24 mouse cellular contexts compared by ENCODE assay signal in genomic region chr16:4537616-4538358, GRCm38 (mm10). TPM values are rescaled to one million over a fixed set of nuclear protein-coding genes. Genes with fewer than 3 reads are reported as not detected.
DNase-seq lines count a peak whose midpoint lies in the region; ATAC-seq and TF ChIP-seq lines count a peak whose summit lies in the region.
"Had no signal": no experiment of that assay in that cellular context is flagged by ENCODE, and none has a peak within 500 bp of the region (broad histone marks: within the 10 kb centered on the region; RNA-seq: fewer than 3 reads in every experiment).

No protein-coding gene starts in this region.

- H3K36me3 ChIP-seq in embryonic facial prominence, embryonic 13.5 days = no peaks in the 10 kb centered on the region
- 0 out of 2 replicates have a peak, but pooled peaks cover 2% of the 10 kb centered on the region for H3K36me3 ChIP-seq in embryonic facial prominence, embryonic 10.5 days (replicated peaks)
- H3K36me3 ChIP-seq in heart, embryonic 11.5 days (ENCODE audit: control insufficient read depth, insufficient read depth, low read length) = no peaks in the 10 kb centered on the region
- H3K36me3 ChIP-seq in MEL (ENCODE audit: control insufficient read depth in 1 of 2, insufficient read depth in 2 of 2, low read length in 2 of 2) (peaks cover 0 to 4% of the 10 kb centered on the region in 2 experiments; a peak in 2 of 4 replicates), macrophage (ENCODE audit: inconsistent target) (no peaks in the 10 kb centered on the region)
- H3K36me3 ChIP-seq: hindbrain, embryonic 13.5 days; lung, embryonic 15.5 days had no signal

- 0 out of 2 replicates have a peak overlapping the region, but pooled peaks have one; percentile 3 for H3K9ac ChIP-seq in embryonic facial prominence, embryonic 13.5 days
- no peak overlapping the region for H3K9ac ChIP-seq in heart, embryonic 11.5 days (ENCODE audit: low read depth, low read length)
- H3K9ac ChIP-seq in MEL (ENCODE audit: control insufficient read depth, low read depth, low read length, poor library complexity, severe bottlenecking) = no peak overlapping the region
- H3K9ac ChIP-seq: hindbrain, embryonic 13.5 days; liver, embryonic 14.5 days; lung, embryonic 15.5 days had no signal

- no peak for TF ChIP-seq POLR2A in MEL (IDR thresholded peaks at IDR 0.05; ENCODE audit: control insufficient read depth in 1 of 2, insufficient read depth in 1 of 2, low read depth in 1 of 2, low read length in 2 of 2, poor library complexity in 1 of 2)

- no peak for TF ChIP-seq EP300 in MEL (IDR thresholded peaks at IDR 0.05; ENCODE audit: low read depth in 1 of 2, low read length in 2 of 2)

- no peak overlapping the region for H3K4me2 ChIP-seq in embryonic facial prominence, embryonic 13.5 days
- H3K4me2 ChIP-seq in heart, embryonic 11.5 days = no peak overlapping the region
- H3K4me2 ChIP-seq: hindbrain, embryonic 13.5 days; lung, embryonic 15.5 days; midbrain, embryonic 11.5 days had no signal

- H3K9me3 ChIP-seq in embryonic facial prominence, embryonic 13.5 days = no peaks in the 10 kb centered on the region
- H3K9me3 ChIP-seq in embryonic facial prominence, embryonic 10.5 days = 0 out of 2 replicates have a peak, but pooled peaks cover 4% of the 10 kb centered on the region
- no peaks in the 10 kb centered on the region for H3K9me3 ChIP-seq in heart, embryonic 11.5 days (replicated peaks; ENCODE audit: control insufficient read depth, low read length)
- no peaks in the 10 kb centered on the region for H3K9me3 ChIP-seq in MEL (replicated peaks; ENCODE audit: insufficient read depth, low read length)
- H3K9me3 ChIP-seq: G1E; hindbrain, embryonic 13.5 days; lung, embryonic 15.5 days had no signal

- H3K27ac ChIP-seq in embryonic facial prominence, embryonic 13.5 days = 0 out of 2 replicates have a peak overlapping the region, but pooled peaks have one; percentile 22
- no peak overlapping the region for H3K27ac ChIP-seq in embryonic facial prominence, embryonic 10.5 days (replicated peaks)
- H3K27ac ChIP-seq in heart, embryonic 11.5 days (ENCODE audit: low read depth, low read length) = 0 out of 2 replicates have a peak overlapping the region, but pooled peaks have one; percentile 7
- no peak overlapping the region for H3K27ac ChIP-seq in MEL (ENCODE audit: control insufficient read depth, low read depth, low read length)
- peak overlapping the region; percentile 60 for H3K27ac ChIP-seq in macrophage
- H3K27ac ChIP-seq: hindbrain, embryonic 13.5 days; left cerebral cortex, adult 2 months; liver, embryonic 14.5 days; lung, embryonic 15.5 days had no signal

- H3K4me3 ChIP-seq in embryonic facial prominence, embryonic 13.5 days = no peak overlapping the region
- no peak overlapping the region for H3K4me3 ChIP-seq in embryonic facial prominence, embryonic 10.5 days
- no peak overlapping the region for H3K4me3 ChIP-seq in heart, embryonic 11.5 days (ENCODE audit: low read depth, low read length)
- H3K4me3 ChIP-seq in MEL (ENCODE audit: control insufficient read depth in 1 of 2, insufficient read depth in 1 of 2, low read depth in 2 of 2, low read length in 2 of 2) (no peak overlapping the region), macrophage (ENCODE audit: inconsistent target) (no peak overlapping the region)
- H3K4me3 ChIP-seq: hindbrain, embryonic 13.5 days; left cerebral cortex, adult 2 months; lung, embryonic 15.5 days had no signal

- no peak for ATAC-seq in embryonic facial prominence, embryonic 13.5 days (ENCODE audit: insufficient number of reproducible peaks, insufficient read depth, low FRiP score, low TSS enrichment, low read depth)
- no peak for ATAC-seq in heart, embryonic 11.5 days (replicated peaks; ENCODE audit: insufficient number of reproducible peaks, low FRiP score, low TSS enrichment)
- ATAC-seq: forebrain, embryonic 16.5 days had no signal

- no peak for TF ChIP-seq RAD21 in MEL (IDR thresholded peaks at IDR 0.05; ENCODE audit: low read depth, low read length)

- H3K79me2 ChIP-seq in MEL (ENCODE audit: control insufficient read depth, insufficient read depth, low read length, poor library complexity) (peaks cover 1% of the 10 kb centered on the region; the same call in 1 of the 2 replicates), macrophage (ENCODE audit: inconsistent target) (no peaks in the 10 kb centered on the region)

- peaks cover 23% of the 10 kb centered on the region for H3K4me1 ChIP-seq in embryonic facial prominence, embryonic 13.5 days
- H3K4me1 ChIP-seq in embryonic facial prominence, embryonic 10.5 days = peaks cover 10% of the 10 kb centered on the region; the same call in 1 of the 2 replicates
- H3K4me1 ChIP-seq in heart, embryonic 11.5 days (ENCODE audit: control insufficient read depth, insufficient read depth, low read length) = peaks cover 10% of the 10 kb centered on the region
- H3K4me1 ChIP-seq in MEL (ENCODE audit: control insufficient read depth in 1 of 2, insufficient read depth in 2 of 2, low read length in 2 of 2) = peaks cover 2 to 17% of the 10 kb centered on the region in 2 experiments; a peak in 3 of 4 replicates

- intact Hi-C loops in heart, postnatal 14 days (cut with DNase I) = no loop called here

- H3K27me3 ChIP-seq in embryonic facial prominence, embryonic 13.5 days = no peaks in the 10 kb centered on the region
- no peaks in the 10 kb centered on the region for H3K27me3 ChIP-seq in embryonic facial prominence, embryonic 10.5 days (replicated peaks; ENCODE audit: low read depth, poor library complexity, severe bottlenecking)
- H3K27me3 ChIP-seq in heart, embryonic 11.5 days (ENCODE audit: control insufficient read depth, insufficient read depth, low read length) = no peaks in the 10 kb centered on the region
- H3K27me3 ChIP-seq in MEL (ENCODE audit: control insufficient read depth in 1 of 2, insufficient read depth in 2 of 2, low read length in 2 of 2) = no peaks in the 10 kb centered on the region
- H3K27me3 ChIP-seq: hindbrain, embryonic 13.5 days; lung, embryonic 15.5 days had no signal

- no peak for DNase-seq in embryonic facial prominence, embryonic 10.5 days (ENCODE audit: low spot score)
- DNase-seq in heart, postnatal 14 days = no peak
- peak; percentile 52 for DNase-seq in MEL (ENCODE audit: low read depth, low spot score)
- no peak for DNase-seq in thymus, postnatal 10 days (ENCODE audit: low spot score in 2 of 2)
- no peak for DNase-seq in adipocyte (ENCODE audit: low spot score)
- DNase-seq: adrenal gland, postnatal 36 days; cerebellum, adult 2 months; kidney, adult 9 months; kidney, postnatal 25 days; layer of hippocampus, adult 9-11 months; lung, postnatal 4 days; retina, postnatal 1 day; right cerebral cortex, postnatal 4 days; thymus, postnatal 14 days had no signal

- 47% methylated on average over 3 of the region's 3 CpGs for WGBS in embryonic facial prominence, embryonic 13.5 days
- WGBS in embryonic facial prominence, embryonic 10.5 days = 64% methylated on average over 3 of the region's 3 CpGs
- WGBS in heart, embryonic 11.5 days (ENCODE audit: insufficient replicate concordance) = 35% methylated on average over 3 of the region's 3 CpGs
- WGBS in macrophage (ENCODE audit: missing documents) = 11% methylated on average over 3 of the region's 3 CpGs

- TF ChIP-seq CTCF in MEL (IDR thresholded peaks at IDR 0.05 in 2 of 3, conservative IDR thresholded peaks at IDR 0.05 in 1 of 3; ENCODE audit: control insufficient read depth in 1 of 3, insufficient read depth in 1 of 3, low read depth in 2 of 3, low read length in 3 of 3, poor library complexity in 1 of 3, severe bottlenecking in 1 of 3) = no peak

RNA-seq across cellular contexts. Expression of gene Srl, which starts 3.8 kb away (rescaled TPM):
- 19.4 and 21.1 TPM in 2 replicates for polyA plus RNA-seq in embryonic facial prominence, embryonic 13.5 days (2015; fragmentation: Nextera tagmentation; extraction: Ambion mirVana)
- polyA plus RNA-seq in embryonic facial prominence, embryonic 10.5 days (2016; fragmentation: Nextera tagmentation; extraction: Ambion mirVana) = 25.5 and 26.6 TPM in 2 replicates
- 147 and 191 TPM in 2 replicates for polyA plus RNA-seq in heart, embryonic 11.5 days (2014; fragmentation: Nextera tagmentation; extraction: Ambion mirVana)
- 1,000 to 10,000 TPM; 1,039 to 1,112 TPM for total RNA-seq in heart, postnatal 14 days (2021)
- 14.6 and 18.8 TPM in 2 replicates for total RNA-seq in MEL (2012; rRNA removed)
- polyA plus RNA-seq in MEL (2012; ENCODE audit: insufficient read depth in 1 of 2, insufficient read length in 2 of 2, low read depth in 1 of 2, low replicate concordance in 2 of 2, missing spikeins in 1 of 2) (10 to 100 TPM in 1 of 2 experiments, not detected in 1; 15.3 TPM), macrophage (2018) (2.2 to 3.0 TPM (median 2.2 TPM) in 3 replicates)
- total RNA-seq in macrophage (2018; cell fraction: chromatin; rRNA removed) = 1 to 10 TPM in 18 of 26 experiments, under 1 TPM in 4, not detected in 4; 0.17 to 9.3 (median 3.5) TPM
- 1 to 10 TPM in 23 of 26 experiments, under 1 TPM in 3; 0.19 to 5.5 (median 1.8) TPM for total RNA-seq in macrophage (2018; cell fraction: cytosol; rRNA removed)
- 1 to 10 TPM in 18 of 26 experiments, under 1 TPM in 8; 0.21 to 5.8 (median 1.9) TPM for total RNA-seq in macrophage (2018; cell fraction: nucleus; rRNA removed)

RNA-seq across cellular contexts. Expression of gene Tfap4, which starts 21.9 kb away (rescaled TPM):
- 27.0 and 33.2 TPM in 2 replicates for polyA plus RNA-seq in embryonic facial prominence, embryonic 13.5 days (2015; fragmentation: Nextera tagmentation; extraction: Ambion mirVana)
- 37.7 and 39.5 TPM in 2 replicates for polyA plus RNA-seq in embryonic facial prominence, embryonic 10.5 days (2016; fragmentation: Nextera tagmentation; extraction: Ambion mirVana)
- 7.3 and 9.4 TPM in 2 replicates for polyA plus RNA-seq in heart, embryonic 11.5 days (2014; fragmentation: Nextera tagmentation; extraction: Ambion mirVana)
- 1 to 10 TPM; 3.0 to 3.1 TPM for total RNA-seq in heart, postnatal 14 days (2021)
- 26.2 and 26.3 TPM in 2 replicates for total RNA-seq in MEL (2012; rRNA removed)
- 100 to 1,000 TPM in 1 of 2 experiments, 10 to 100 TPM in 1; 40.3 to 217 TPM for polyA plus RNA-seq in MEL (2012; ENCODE audit: insufficient read depth in 1 of 2, insufficient read length in 2 of 2, low read depth in 1 of 2, low replicate concordance in 2 of 2, missing spikeins in 1 of 2)
- 1 to 10 TPM; 1.2 to 7.1 (median 3.1) TPM for total RNA-seq in macrophage (2018; cell fraction: chromatin; rRNA removed)
- 1 to 10 TPM in 23 of 26 experiments, under 1 TPM in 3; 0.43 to 5.0 (median 2.3) TPM for total RNA-seq in macrophage (2018; cell fraction: cytosol; rRNA removed)
- total RNA-seq in macrophage (2018; cell fraction: nucleus; rRNA removed) = 1 to 10 TPM in 23 of 26 experiments, under 1 TPM in 2, not detected in 1; 0.59 to 8.1 (median 2.4) TPM
- 3.3 to 7.1 TPM (median 4.0 TPM) in 3 replicates for polyA plus RNA-seq in macrophage (2018)

RNA-seq across cellular contexts. Expression of gene Glis2, which starts 56.7 kb away (rescaled TPM):
- polyA plus RNA-seq in embryonic facial prominence, embryonic 13.5 days (2015; fragmentation: Nextera tagmentation; extraction: Ambion mirVana) = 25.3 and 31.2 TPM in 2 replicates
- polyA plus RNA-seq in embryonic facial prominence, embryonic 10.5 days (2016; fragmentation: Nextera tagmentation; extraction: Ambion mirVana) = 22.2 and 22.3 TPM in 2 replicates
- polyA plus RNA-seq in heart, embryonic 11.5 days (2014; fragmentation: Nextera tagmentation; extraction: Ambion mirVana) = 19.3 and 23.3 TPM in 2 replicates
- total RNA-seq in heart, postnatal 14 days (2021) = 10 to 100 TPM; 20.8 to 23.0 TPM
- total RNA-seq in MEL (2012; rRNA removed) = 0.42 and 0.62 TPM in 2 replicates
- polyA plus RNA-seq in MEL (2012; ENCODE audit: insufficient read depth in 1 of 2, insufficient read length in 2 of 2, low read depth in 1 of 2, low replicate concordance in 2 of 2, missing spikeins in 1 of 2) = 1 to 10 TPM in 1 of 2 experiments, not detected in 1; 5.0 TPM
- total RNA-seq in macrophage (2018; cell fraction: chromatin; rRNA removed) = 1 to 10 TPM in 5 of 26 experiments, under 1 TPM in 5, not detected in 16; 0.25 to 3.1 (median 0.88) TPM
- under 1 TPM in 11 of 26 experiments, not detected in 15; 0.04 to 0.56 (median 0.10) TPM for total RNA-seq in macrophage (2018; cell fraction: cytosol; rRNA removed)
- total RNA-seq in macrophage (2018; cell fraction: nucleus; rRNA removed) = 1 to 10 TPM in 4 of 26 experiments, under 1 TPM in 4, not detected in 18; 0.16 to 2.7 (median 0.77) TPM
- polyA plus RNA-seq in macrophage (2018) = 0.06 to 0.16 TPM in 2 of 3 replicates, not detected in the other

Comparison
In these comparisons a context has a peak if more than half of its experiments do, and no peak if none do; other contexts are left out.
1. H3K27ac ChIP-seq: peak in embryonic facial prominence, embryonic 13.5 days (single experiment), heart, embryonic 11.5 days (single experiment) and macrophage (single experiment); none in embryonic facial prominence, embryonic 10.5 days (single experiment) and MEL (single experiment).